Mouse (Mus musculus) small intestine, adult 2 months (tissue): ENCODE data around the gene 4931414P19Rik.

Experiments
- CTCF ChIP-seq: fragments of 200-500 bp; IDR thresholded peaks from 2 replicates; pipeline ENCODE4 v1.5.1; 2012; ENCODE audit warnings: low read depth, mild to moderate bottlenecking, control low read depth, inconsistent platforms, low read length, moderate library complexity, mixed read lengths; ENCODE audit not compliant: insufficient replicate concordance, insufficient read length; ENCODE audit errors: extremely low read depth
- POLR2A ChIP-seq: fragments of 200-500 bp; IDR thresholded peaks from 2 replicates; pipeline ENCODE4 v1.6.1; 2012; ENCODE audit warnings: low read depth, mild to moderate bottlenecking, control low read depth, inconsistent platforms, low read length, moderate library complexity

DNA sequence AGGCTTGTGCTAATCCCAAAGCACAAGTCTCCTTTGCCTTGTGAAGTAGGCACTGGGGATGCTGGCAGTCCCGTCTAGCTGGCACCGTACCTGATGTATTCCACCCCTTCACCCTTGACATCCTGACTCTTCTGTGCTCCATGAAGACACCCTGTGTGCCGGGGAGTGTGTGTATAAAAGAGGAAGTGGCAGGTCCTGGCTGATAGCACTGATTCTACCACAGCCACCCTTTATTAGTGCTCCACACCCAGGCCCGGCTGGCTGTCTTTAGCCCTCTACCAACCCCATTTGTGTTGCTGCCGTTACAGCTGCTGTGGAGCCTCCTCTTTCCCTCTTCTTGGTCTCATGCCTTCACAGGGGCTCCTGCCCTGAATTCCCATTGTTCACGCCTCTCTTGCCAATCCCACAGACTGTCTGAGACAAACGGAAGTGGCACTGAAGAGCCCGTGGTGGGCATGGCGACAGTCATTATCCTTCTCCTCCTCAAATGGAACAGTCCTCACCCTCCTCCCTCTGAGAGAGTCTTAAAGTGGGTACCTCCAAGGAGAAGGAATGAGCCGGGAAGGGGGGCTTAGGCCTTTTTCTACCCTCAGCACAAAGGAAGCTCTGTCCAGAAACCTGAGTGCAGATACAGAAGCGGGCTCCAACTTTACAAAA, 24.9 kb upstream of the 4931414P19Rik start:
- TF ChIP-seq CTCF, result no peak
- no peak for TF ChIP-seq POLR2A
